Mouse (Mus musculus) neural tube, embryonic 15.5 days (tissue): ENCODE data around the gene Itpr2. TPM values are rescaled to one million over a fixed set of nuclear protein-coding genes. Genes with fewer than 3 reads are reported as not detected.
"Not testable (repeated sequence)": the region's sequence is repeated elsewhere in the genome, so short reads cannot be mapped to it uniquely, and the experiment has no call there.

Experiments
- ATAC-seq: fragments of 200-750 bp; cut with Nextera tagmentation; 2 replicates; pipeline ENCODE4 v1.8.0; 2017; ENCODE audit warnings: mild to moderate bottlenecking, moderate TSS enrichment, moderate library complexity; ENCODE audit not compliant: low FRiP score
- H3K27ac ChIP-seq: fragments of 300-500 bp; sonication (generic); replicated peaks from 2 replicates; pipeline ENCODE4 v1.5.1; 2015; ENCODE audit warnings: mild to moderate bottlenecking, inconsistent platforms
- H3K27me3 ChIP-seq: fragments of 300-500 bp; sonication (generic); replicated peaks from 2 replicates; pipeline ENCODE4 v1.6.1; 2015; ENCODE audit warnings: inconsistent platforms
- H3K36me3 ChIP-seq: fragments of 300-500 bp; sonication (generic); 2 replicates; pipeline ENCODE4 v1.6.1; 2015; ENCODE audit warnings: inconsistent platforms
- H3K4me1 ChIP-seq: fragments of 300-500 bp; sonication (generic); 2 replicates; pipeline ENCODE4 v1.6.1; 2015; ENCODE audit warnings: inconsistent platforms
- H3K4me2 ChIP-seq: fragments of 300-500 bp; sonication (generic); 2 replicates; pipeline ENCODE4 v1.6.1; 2015; ENCODE audit warnings: inconsistent platforms, mild to moderate bottlenecking, moderate library complexity
- H3K4me3 ChIP-seq: fragments of 300-500 bp; sonication (generic); replicated peaks from 2 replicates; pipeline ENCODE4 v1.5.1; 2015; ENCODE audit warnings: mild to moderate bottlenecking, inconsistent platforms
- H3K9ac ChIP-seq: fragments of 300-500 bp; sonication (generic); replicated peaks from 2 replicates; pipeline ENCODE4 v1.6.1; 2015; ENCODE audit warnings: mild to moderate bottlenecking, inconsistent platforms
- H3K9me3 ChIP-seq: fragments of 300-500 bp; sonication (generic); replicated peaks from 2 replicates; pipeline ENCODE4 v1.6.1; 2016; ENCODE audit warnings: inconsistent platforms
- WGBS: fragments of 180-500 bp; shearing (Covaris S2); methylation state at CpG from one replicate; pipeline ENCODE4 v1.1.7; 2015; ENCODE audit warnings: mixed read lengths; 5-methylcytosine and 5-hydroxymethylcytosine counted together
- polyA plus RNA-seq: library from polyadenylated mRNA; unstranded; fragments of >200 nt; fragmentation: Nextera tagmentation; extraction: Ambion mirVana; gene quantifications from 2 replicates; pipeline ENCODE4 v1.2.1, GENCODE M21; 2015

Gene Itpr2
- polyA plus RNA-seq, 1 experiment from 2014 or later, result 9.0 TPM

GRCm38 (mm10) chr6:146487079-146487478, 14.9 kb downstream of the Itpr2 start:
- Histone ChIP-seq H3K27me3 (no peaks in the 10 kb centered on the region), H3K27ac (no peak overlapping the region), H3K36me3 (no peaks in the 10 kb centered on the region), H3K9ac (no peak overlapping the region), H3K4me1 (no peaks in the 10 kb centered on the region), H3K4me3 (no peak overlapping the region), H3K4me2 (no peak overlapping the region), H3K9me3 (no peaks in the 10 kb centered on the region)
- ATAC-seq, result no peak
- 87% methylated on average over 9 of the region's 9 CpGs for WGBS

DNA sequence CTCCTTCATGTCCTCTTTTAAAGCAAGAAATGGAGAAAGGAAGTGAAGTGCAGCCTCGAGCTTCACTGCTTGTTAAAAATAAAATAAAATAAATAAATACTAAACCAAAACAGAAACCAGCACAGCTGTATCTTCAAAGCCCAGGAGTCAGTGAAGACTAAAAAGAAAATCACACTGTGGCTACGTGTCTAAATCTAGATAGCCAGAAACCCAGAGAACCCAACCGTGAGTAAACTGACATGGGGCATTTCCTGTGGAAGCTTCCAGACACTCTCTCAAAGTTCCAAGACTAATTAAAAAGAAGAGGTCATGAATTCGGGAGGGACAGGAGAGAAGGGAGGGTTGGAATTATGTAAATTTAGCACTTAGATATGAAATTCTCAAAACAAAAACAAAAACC, 15.9 kb downstream of the Itpr2 start:
- Histone ChIP-seq H3K36me3 (no peaks in the 10 kb centered on the region), H3K4me2 (no peak overlapping the region), H3K27ac (no peak overlapping the region), H3K4me1 (peaks cover 6% of the 10 kb centered on the region; the same call in 1 of the 2 replicates), H3K27me3 (no peaks in the 10 kb centered on the region), H3K9ac (no peak overlapping the region), H3K9me3 (no peaks in the 10 kb centered on the region), H3K4me3 (no peak overlapping the region)
- WGBS, result 77% methylated on average over 4 of the region's 4 CpGs
- ATAC-seq, result no peak

GRCm38 (mm10) chr6:146481441-146481840, 20.6 kb downstream of the Itpr2 start:
- Histone ChIP-seq H3K4me2 (no peak overlapping the region), H3K9ac (no peak overlapping the region), H3K4me3 (no peak overlapping the region), H3K27me3 (no peaks in the 10 kb centered on the region), H3K27ac (no peak overlapping the region), H3K36me3 (no peaks in the 10 kb centered on the region), H3K4me1 (peaks cover 9% of the 10 kb centered on the region; the same call in 1 of the 2 replicates), H3K9me3 (no peaks in the 10 kb centered on the region)
- WGBS, result 73% methylated on average over 6 of the region's 6 CpGs
- ATAC-seq, result no peak

GRCm38 (mm10) chr6:146480925-146481324, 21.1 kb downstream of the Itpr2 start:
- Histone ChIP-seq H3K4me3 (no peak overlapping the region), H3K4me1 (peaks cover 9% of the 10 kb centered on the region; the same call in 1 of the 2 replicates), H3K4me2 (no peak overlapping the region), H3K27me3 (no peaks in the 10 kb centered on the region), H3K9ac (no peak overlapping the region), H3K36me3 (no peaks in the 10 kb centered on the region), H3K9me3 (no peaks in the 10 kb centered on the region), H3K27ac (no peak overlapping the region)
- 79% methylated on average over 3 of the region's 3 CpGs for WGBS
- no peak for ATAC-seq

DNA sequence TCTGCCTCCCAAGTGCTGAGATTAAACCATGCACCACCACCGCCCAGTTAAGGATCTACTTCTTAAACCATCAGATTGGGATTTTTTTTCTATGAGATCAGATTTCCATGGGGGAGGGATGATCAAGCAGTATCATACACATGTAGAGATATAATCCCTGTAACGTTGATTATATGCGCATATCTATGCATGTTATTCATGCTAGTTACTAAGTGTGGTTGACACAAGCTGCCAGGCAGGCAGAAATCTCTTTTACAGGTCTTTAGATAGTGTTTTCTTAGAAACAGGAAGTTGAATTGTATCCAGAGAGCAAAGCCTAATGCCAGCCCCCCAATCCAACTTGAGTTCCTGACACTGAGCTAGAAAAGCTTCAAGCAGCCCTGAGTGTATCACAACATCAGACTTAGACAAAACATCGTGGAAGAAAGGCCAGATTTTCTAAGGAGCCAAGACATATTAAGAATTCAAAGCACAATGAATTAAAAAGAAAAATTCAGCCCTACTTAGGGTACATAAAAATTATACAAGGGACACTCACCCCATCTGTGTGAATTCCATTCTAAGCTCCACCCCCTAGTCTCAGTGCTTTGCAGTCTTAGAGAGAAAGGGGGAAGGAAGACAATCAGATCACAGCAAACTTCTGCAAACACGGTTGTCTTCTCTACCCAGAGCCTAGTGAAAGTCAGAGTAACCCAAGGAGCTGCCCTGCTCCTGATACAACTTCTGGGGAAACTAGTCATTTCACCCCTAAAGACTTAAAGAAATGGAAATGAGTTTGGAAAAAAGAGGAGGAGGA, 22.9 kb downstream of the Itpr2 start:
- no peak for ATAC-seq
- Histone ChIP-seq H3K9me3 (no peaks in the 10 kb centered on the region), H3K27me3 (no peaks in the 10 kb centered on the region), H3K36me3 (no peaks in the 10 kb centered on the region), H3K9ac (no peak overlapping the region), H3K4me2 (no peak overlapping the region), H3K27ac (no peak overlapping the region), H3K4me3 (no peak overlapping the region), H3K4me1 (peaks cover 9% of the 10 kb centered on the region; the same call in 1 of the 2 replicates)
- 82% methylated on average over 5 of the region's 5 CpGs for WGBS

DNA sequence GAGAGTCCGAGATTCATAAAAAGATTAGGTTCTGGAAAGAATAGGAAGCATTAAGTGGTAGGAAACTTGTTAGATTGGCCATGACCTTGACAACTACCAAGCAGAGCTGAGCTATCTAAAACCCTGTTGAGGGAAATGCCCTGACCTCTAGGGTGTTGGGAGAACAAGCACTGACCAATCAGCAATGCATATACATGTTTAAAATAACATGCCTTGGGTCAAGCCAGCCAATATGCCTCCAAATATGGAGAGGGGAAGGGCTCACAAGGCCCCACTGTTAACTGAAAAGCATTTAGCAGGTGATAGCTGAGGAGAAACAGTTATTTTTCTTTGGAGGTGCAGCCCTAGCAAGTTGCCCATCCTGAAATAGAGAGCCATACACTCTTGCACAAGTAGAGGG, 25.2 kb downstream of the Itpr2 start:
- no peak for ATAC-seq
- H3K4me3 ChIP-seq, result no peak overlapping the region
- no peaks in the 10 kb centered on the region for H3K36me3 ChIP-seq
- H3K27me3 ChIP-seq, result no peaks in the 10 kb centered on the region
- H3K4me2 ChIP-seq, result no peak overlapping the region
- peaks cover 9% of the 10 kb centered on the region; the same call in 1 of the 2 replicates for H3K4me1 ChIP-seq
- H3K9me3 ChIP-seq, result no peaks in the 10 kb centered on the region
- H3K9ac ChIP-seq, result no peak overlapping the region
- 70% methylated on average over 1 of the region's 1 CpGs for WGBS
- no peak overlapping the region for H3K27ac ChIP-seq

GRCm38 (mm10) chr6:146474166-146474565, 27.9 kb downstream of the Itpr2 start:
- no peak overlapping the region for H3K4me3 ChIP-seq
- no peak overlapping the region for H3K9ac ChIP-seq
- no peaks in the 10 kb centered on the region for H3K4me1 ChIP-seq
- WGBS, result 80% methylated on average over 4 of the region's 4 CpGs
- no peaks in the 10 kb centered on the region for H3K27me3 ChIP-seq
- ATAC-seq, result no peak
- H3K4me2 ChIP-seq, result no peak overlapping the region
- no peak overlapping the region for H3K27ac ChIP-seq
- H3K9me3 ChIP-seq, result no peaks in the 10 kb centered on the region
- no peaks in the 10 kb centered on the region for H3K36me3 ChIP-seq

GRCm38 (mm10) chr6:146473216-146473955, 28.6 kb downstream of the Itpr2 start:
- Histone ChIP-seq H3K4me1 (no peaks in the 10 kb centered on the region), H3K27me3 (no peaks in the 10 kb centered on the region), H3K4me2 (no peak overlapping the region), H3K9ac (no peak overlapping the region), H3K36me3 (no peaks in the 10 kb centered on the region), H3K9me3 (no peaks in the 10 kb centered on the region), H3K27ac (no peak overlapping the region), H3K4me3 (no peak overlapping the region)
- ATAC-seq, result no peak
- WGBS, result 79% methylated on average over 6 of the region's 6 CpGs

DNA sequence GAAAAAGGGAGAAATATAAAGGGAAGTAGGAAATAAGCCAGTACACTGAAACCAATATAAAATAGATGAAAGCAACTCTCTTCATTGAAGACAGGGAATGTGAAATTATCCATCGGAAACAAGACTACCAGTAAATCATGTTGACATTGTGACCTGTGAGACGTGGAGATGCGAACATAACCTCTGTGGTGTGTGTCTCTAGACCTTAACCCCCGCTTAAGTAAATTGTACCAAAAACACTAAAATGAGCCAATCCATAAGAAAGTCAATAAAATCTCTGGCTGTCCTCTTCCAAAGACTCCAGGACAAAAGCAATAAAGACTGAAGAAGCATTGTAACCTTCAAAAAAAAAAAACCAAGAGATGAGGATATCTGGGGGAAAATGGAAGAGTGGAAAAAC, 31.6 kb downstream of the Itpr2 start:
- Histone ChIP-seq H3K27ac (no peak overlapping the region), H3K9me3 (no peaks in the 10 kb centered on the region), H3K4me3 (no peak overlapping the region), H3K4me2 (no peak overlapping the region), H3K36me3 (no peaks in the 10 kb centered on the region), H3K9ac (no peak overlapping the region), H3K27me3 (no peaks in the 10 kb centered on the region), H3K4me1 (no peaks in the 10 kb centered on the region)
- WGBS, result 75% methylated on average over 4 of the region's 4 CpGs
- no peak for ATAC-seq

- H3K27ac ChIP-seq, result no peak overlapping the region
- H3K27me3 ChIP-seq, result no peaks in the 10 kb centered on the region
- WGBS, result 98% methylated on average over 2 of the region's 2 CpGs
- H3K4me1 ChIP-seq, result no peaks in the 10 kb centered on the region
- no peak overlapping the region for H3K4me2 ChIP-seq
- no peak for ATAC-seq
- no peak overlapping the region for H3K9ac ChIP-seq
- H3K36me3 ChIP-seq, result no peaks in the 10 kb centered on the region
- no peak overlapping the region for H3K4me3 ChIP-seq
- no peaks in the 10 kb centered on the region for H3K9me3 ChIP-seq
Measured at GRCm38 (mm10) chr6:146469936-146470335, 32.1 kb downstream of the Itpr2 start.

- Histone ChIP-seq H3K9me3 (no peaks in the 10 kb centered on the region), H3K4me1 (no peaks in the 10 kb centered on the region), H3K36me3 (no peaks in the 10 kb centered on the region), H3K9ac (no peak overlapping the region), H3K4me3 (no peak overlapping the region), H3K4me2 (no peak overlapping the region), H3K27ac (no peak overlapping the region), H3K27me3 (no peaks in the 10 kb centered on the region)
- ATAC-seq, result no peak
- WGBS, result 73% methylated on average over 8 of the region's 8 CpGs
Measured at GRCm38 (mm10) chr6:146468361-146468760, 33.7 kb downstream of the Itpr2 start.

- WGBS, result 98% methylated on average over 2 of the region's 2 CpGs
- ATAC-seq, H3K4me3 ChIP-seq: not testable (repeated sequence)
Measured at GRCm38 (mm10) chr6:146464645-146465042, 37.4 kb downstream of the Itpr2 start.

More at GRCm38 (mm10) chr6:146464645-146465042, 37.4 kb downstream of the Itpr2 start:
- H3K9ac ChIP-seq, H3K27ac ChIP-seq, H3K36me3 ChIP-seq, H3K4me2 ChIP-seq, H3K4me1 ChIP-seq, H3K9me3 ChIP-seq, H3K27me3 ChIP-seq: not testable (repeated sequence)
